Mouse (Mus musculus): Measurements from ENCODE around the gene AC109138.7. TPM values are rescaled to one million over a fixed set of nuclear protein-coding genes. Genes with fewer than 3 reads are reported as not detected.

AC109138.7 gene
- polyA plus RNA-seq, 1 experiment = not detected

GRCm38 (mm10) chr19:4220957-4221743 lies 7.0 kb downstream of the AC109138.7 start:
- TF ChIP-seq GATA1 (IDR thresholded peaks at IDR 0.05; ENCODE audit: low read length) = no peak

GRCm38 (mm10) chr19:4222165-4222564 lies 8.0 kb downstream of the AC109138.7 start:
- TF ChIP-seq GATA1 (IDR thresholded peaks at IDR 0.05; ENCODE audit: low read length) = no peak

GRCm38 (mm10) chr19:4226779-4227178 lies 12.6 kb downstream of the AC109138.7 start:
- TF ChIP-seq GATA1 (IDR thresholded peaks at IDR 0.05; ENCODE audit: low read length) = no peak

- TF ChIP-seq GATA1 (IDR thresholded peaks at IDR 0.05; ENCODE audit: low read length) = no peak
Observed at GRCm38 (mm10) chr19:4227446-4227845, 13.3 kb downstream of the AC109138.7 start.

GRCm38 (mm10) chr19:4227894-4228678 lies 13.9 kb downstream of the AC109138.7 start:
- TF ChIP-seq GATA1 (IDR thresholded peaks at IDR 0.05; ENCODE audit: low read length) = no peak

- no peak for TF ChIP-seq GATA1 (IDR thresholded peaks at IDR 0.05; ENCODE audit: low read length)
Observed at GRCm38 (mm10) chr19:4228891-4229290, 14.7 kb downstream of the AC109138.7 start.

- TF ChIP-seq GATA1 (IDR thresholded peaks at IDR 0.05; ENCODE audit: low read length) = no peak
Observed at GRCm38 (mm10) chr19:4229451-4230076, 15.4 kb downstream of the AC109138.7 start.

- TF ChIP-seq GATA1 (IDR thresholded peaks at IDR 0.05; ENCODE audit: low read length) = no peak
Observed at GRCm38 (mm10) chr19:4230415-4230814, 16.3 kb downstream of the AC109138.7 start.

GRCm38 (mm10) chr19:4231253-4232185 lies 17.4 kb downstream of the AC109138.7 start, which contains the start of gene Pold4:
Gene Pold4, plus strand, starts transcription at chr19:4231899.
- TF ChIP-seq GATA1 (IDR thresholded peaks at IDR 0.05; ENCODE audit: low read length) = no peak

- TF ChIP-seq GATA1 (IDR thresholded peaks at IDR 0.05; ENCODE audit: low read length) = no peak
Observed at GRCm38 (mm10) chr19:4232186-4232572, 18.0 kb downstream of the AC109138.7 start.

- TF ChIP-seq GATA1 (IDR thresholded peaks at IDR 0.05; ENCODE audit: low read length) = no peak
Observed at GRCm38 (mm10) chr19:4232651-4233050, 18.5 kb downstream of the AC109138.7 start.

- no peak for TF ChIP-seq GATA1 (IDR thresholded peaks at IDR 0.05; ENCODE audit: low read length)
Observed at GRCm38 (mm10) chr19:4234548-4234947, 20.4 kb downstream of the AC109138.7 start.

- TF ChIP-seq GATA1 (IDR thresholded peaks at IDR 0.05; ENCODE audit: low read length) = no peak
Observed at GRCm38 (mm10) chr19:4240247-4240668, 26.1 kb downstream of the AC109138.7 start.

GRCm38 (mm10) chr19:4242416-4242815 lies 28.3 kb downstream of the AC109138.7 start:
- TF ChIP-seq GATA1 (IDR thresholded peaks at IDR 0.05; ENCODE audit: low read length) = no peak

GRCm38 (mm10) chr19:4244775-4245174 lies 30.6 kb downstream of the AC109138.7 start:
- no peak for TF ChIP-seq GATA1 (IDR thresholded peaks at IDR 0.05; ENCODE audit: low read length)

All from G1E-ER4 (cell line).